Mouse (Mus musculus): ENCODE results near the gene Ncs1. TPM values are rescaled to one million over a fixed set of nuclear protein-coding genes. Genes with fewer than 3 reads are reported as not detected.

Gene Ncs1
- polyA plus RNA-seq, 1 experiment from 2014 or later, result 29.7 TPM

DNA sequence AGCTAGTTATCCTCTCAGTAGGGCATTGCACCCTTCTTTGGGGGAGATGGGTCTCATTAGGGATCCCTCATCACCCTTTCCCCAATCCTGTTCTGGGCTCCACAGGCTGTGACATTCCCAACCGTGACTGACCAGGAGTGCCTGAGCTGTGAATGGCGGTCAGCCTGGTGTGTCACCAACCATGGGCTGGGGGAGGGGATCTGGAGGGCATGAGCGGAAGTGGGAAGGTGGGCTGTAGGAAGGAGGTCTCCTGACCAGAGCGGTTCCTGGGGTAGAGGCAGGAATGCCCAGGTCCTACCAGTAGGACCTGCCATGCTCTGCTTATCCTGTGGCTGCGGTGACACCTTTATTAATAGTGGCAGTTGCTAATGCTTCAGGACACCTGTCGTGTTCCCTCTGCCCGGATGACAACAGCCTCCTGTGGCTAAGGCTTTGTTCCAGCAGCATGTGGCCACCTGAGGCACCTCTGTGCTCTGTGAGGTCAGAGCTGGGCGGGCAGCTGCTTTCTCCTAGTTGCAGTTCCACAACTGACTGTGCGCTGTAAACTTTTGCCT, 13.8 kb downstream of the Ncs1 start:
- no peak for TF ChIP-seq CTCF (IDR thresholded peaks at IDR 0.05)
- DNase-seq (ENCODE audit: low read depth, low spot score), result no peak
- CTCF ChIA-PET, result interaction anchor here (1.0 to 4.0 kb wide), 2 partner anchors 8 to 32 kb away, joined by 4 to 12 read pairs; no protein-coding TSS in a partner anchor
- POLR2A ChIA-PET, result no interaction called here
- in situ Hi-C loops (cut with MboI; ENCODE audit: low pct_unique_long_range_greater_than_20kb), result no loop called here
- no peak for ATAC-seq
- H3K27me3 ChIP-seq, result no peaks in the 10 kb centered on the region

DNA sequence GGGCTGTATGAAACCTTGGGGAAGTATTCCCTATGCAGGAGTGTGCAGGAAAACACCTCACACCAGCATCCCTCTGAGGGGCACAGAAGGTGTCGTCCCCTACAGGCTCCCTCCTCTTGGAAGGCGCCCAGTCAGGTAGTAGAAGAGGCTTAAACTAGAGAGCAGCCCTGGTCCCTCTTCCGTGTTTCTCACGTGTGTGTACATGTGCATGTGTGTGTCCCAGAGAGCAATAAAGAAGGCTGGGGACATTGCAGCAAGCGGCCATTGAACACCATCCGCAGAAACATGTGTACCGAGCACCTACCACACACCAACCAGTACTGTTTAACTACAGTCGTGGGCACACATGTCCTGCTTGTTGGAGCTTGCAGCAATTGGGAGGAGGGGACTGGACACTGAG, 14.9 kb downstream of the Ncs1 start:
- POLR2A ChIA-PET, result no interaction called here
- no peak for TF ChIP-seq CTCF (IDR thresholded peaks at IDR 0.05)
- H3K27me3 ChIP-seq, result no peaks in the 10 kb centered on the region
- in situ Hi-C loops (cut with MboI; ENCODE audit: low pct_unique_long_range_greater_than_20kb), result no loop called here
- DNase-seq (ENCODE audit: low read depth, low spot score) (no peak), ATAC-seq (no peak)
- CTCF ChIA-PET, result no interaction called here

DNA sequence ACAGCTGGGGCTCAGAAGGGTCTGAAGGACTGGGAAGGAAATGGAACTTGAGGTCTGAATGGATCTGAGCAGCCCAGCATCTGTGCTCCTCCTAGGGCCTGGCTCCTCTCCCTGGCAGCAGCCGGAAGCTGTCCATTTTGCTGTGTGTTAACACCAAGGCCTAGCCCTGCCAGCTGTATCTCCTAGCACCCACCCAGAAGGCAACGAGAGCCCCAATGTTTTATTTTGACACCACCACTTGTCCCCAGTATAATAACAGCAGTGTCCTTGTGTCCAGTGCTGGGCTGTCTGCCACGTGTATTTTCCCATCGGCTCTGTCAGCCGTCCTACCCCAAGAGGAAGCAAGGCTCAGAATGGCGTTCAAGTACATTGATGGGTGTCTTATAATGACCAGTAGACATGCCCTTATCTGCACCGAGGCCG, 17.4 kb downstream of the Ncs1 start:
- no peaks in the 10 kb centered on the region for H3K27me3 ChIP-seq
- no peak for TF ChIP-seq CTCF (IDR thresholded peaks at IDR 0.05)
- CTCF ChIA-PET, result no interaction called here
- POLR2A ChIA-PET, result interaction anchor here (0.9 kb wide), 1 partner anchor 11 kb away, joined by 3 read pairs; no protein-coding TSS in a partner anchor
- ATAC-seq (no peak), DNase-seq (ENCODE audit: low read depth, low spot score) (no peak)
- in situ Hi-C loops (cut with MboI; ENCODE audit: low pct_unique_long_range_greater_than_20kb), result no loop called here

DNA sequence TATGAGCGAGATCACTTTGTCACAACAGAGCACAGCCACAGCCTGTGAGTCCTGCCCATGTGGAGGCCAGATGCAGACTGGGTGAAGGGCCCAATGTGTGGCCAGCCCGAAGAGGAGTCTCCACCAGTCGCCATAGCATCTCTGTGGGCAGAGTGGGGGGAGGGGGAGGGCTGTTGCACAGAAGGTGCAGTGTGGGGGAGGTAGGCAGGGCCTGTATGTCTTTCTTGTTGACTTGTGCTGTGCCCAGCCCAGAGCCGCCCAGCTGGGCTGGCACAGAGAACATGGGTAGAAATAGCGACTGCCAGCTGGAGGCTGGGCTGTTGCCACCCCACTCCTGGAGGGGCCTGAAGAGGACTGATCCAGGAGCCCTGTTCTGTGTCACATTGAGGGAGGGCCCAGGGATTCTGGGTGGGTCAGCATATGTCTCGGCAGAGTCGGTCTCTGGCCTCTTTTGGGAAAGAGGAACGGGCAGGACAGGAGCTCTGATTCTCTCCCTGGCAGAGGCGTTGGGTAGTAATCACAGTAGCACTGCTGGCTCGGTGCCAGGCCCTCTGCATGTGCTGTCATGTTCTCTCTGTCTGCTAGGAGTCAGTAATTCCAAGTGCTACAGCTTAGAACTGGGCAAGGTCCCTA, 18.2 kb downstream of the Ncs1 start:
- no peaks in the 10 kb centered on the region for H3K27me3 ChIP-seq
- in situ Hi-C loops (cut with MboI; ENCODE audit: low pct_unique_long_range_greater_than_20kb), result no loop called here
- CTCF ChIA-PET, result interaction anchor here (1.1 to 1.2 kb wide), 2 partner anchors 11 to 28 kb away, joined by 3 to 4 read pairs; no protein-coding TSS in a partner anchor
- DNase-seq (ENCODE audit: low read depth, low spot score) (no peak), ATAC-seq (no peak)
- POLR2A ChIA-PET, result no interaction called here
- no peak for TF ChIP-seq CTCF (IDR thresholded peaks at IDR 0.05)

DNA sequence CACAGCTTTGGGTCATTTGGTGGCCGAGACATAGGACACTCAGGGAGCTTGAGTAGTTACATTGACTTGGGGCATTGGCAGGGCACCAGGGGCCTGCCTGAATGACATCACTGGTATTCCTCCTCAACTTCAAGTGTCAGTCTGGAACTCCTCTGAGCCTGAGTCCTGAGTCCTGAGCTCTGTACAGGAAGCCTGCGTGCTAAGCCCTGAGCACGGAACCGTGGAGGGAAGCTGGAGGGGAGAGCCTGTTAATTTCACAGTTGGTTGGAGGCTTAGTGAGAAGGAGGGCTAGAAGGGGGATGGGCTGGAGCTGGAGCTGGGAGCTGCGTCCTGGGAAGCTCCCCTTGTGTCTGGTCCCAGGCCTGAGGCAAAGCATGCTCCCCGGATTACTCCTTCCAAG, 21.8 kb downstream of the Ncs1 start:
- peak; percentile 31 for ATAC-seq
- peak; percentile 68 for DNase-seq (ENCODE audit: low read depth, low spot score)
- ChIA-PET CTCF (interaction anchor here (0.7 to 0.9 kb wide), 2 partner anchors 9 to 15 kb away, joined by 3 to 4 read pairs; no protein-coding TSS in a partner anchor), POLR2A (no interaction called here)
- no peak for TF ChIP-seq CTCF (IDR thresholded peaks at IDR 0.05)
- no peaks in the 10 kb centered on the region for H3K27me3 ChIP-seq
- in situ Hi-C loops (cut with MboI; ENCODE audit: low pct_unique_long_range_greater_than_20kb), result no loop called here

DNA sequence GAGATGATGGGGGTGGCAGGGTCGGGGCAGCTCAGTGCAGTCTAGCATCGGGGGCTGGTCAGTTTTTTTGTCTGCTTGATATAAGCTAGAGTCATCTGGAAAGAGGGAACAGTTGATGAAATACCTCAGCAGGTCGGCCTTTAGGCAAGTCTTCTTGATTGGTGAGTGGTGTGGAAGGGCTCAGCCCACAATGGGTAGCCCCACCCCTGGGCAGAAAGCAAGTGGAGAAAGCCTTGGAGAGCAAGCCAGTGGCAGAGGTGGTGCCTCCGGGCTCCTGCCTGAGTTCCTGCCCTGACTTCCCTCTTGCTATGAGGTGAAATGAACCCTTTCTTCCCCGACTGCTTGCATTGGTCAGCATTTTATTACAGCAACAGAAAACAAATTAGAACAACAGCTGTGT, 23.0 kb downstream of the Ncs1 start:
- no peaks in the 10 kb centered on the region for H3K27me3 ChIP-seq
- ATAC-seq, result no peak
- TF ChIP-seq CTCF (IDR thresholded peaks at IDR 0.05), result no peak
- CTCF ChIA-PET, result interaction anchor here (1.3 kb wide), 1 partner anchor 28 kb away, joined by 3 read pairs; no protein-coding TSS in a partner anchor
- in situ Hi-C loops (cut with MboI; ENCODE audit: low pct_unique_long_range_greater_than_20kb), result no loop called here
- no peak for DNase-seq (ENCODE audit: low read depth, low spot score)
- POLR2A ChIA-PET, result no interaction called here

DNA sequence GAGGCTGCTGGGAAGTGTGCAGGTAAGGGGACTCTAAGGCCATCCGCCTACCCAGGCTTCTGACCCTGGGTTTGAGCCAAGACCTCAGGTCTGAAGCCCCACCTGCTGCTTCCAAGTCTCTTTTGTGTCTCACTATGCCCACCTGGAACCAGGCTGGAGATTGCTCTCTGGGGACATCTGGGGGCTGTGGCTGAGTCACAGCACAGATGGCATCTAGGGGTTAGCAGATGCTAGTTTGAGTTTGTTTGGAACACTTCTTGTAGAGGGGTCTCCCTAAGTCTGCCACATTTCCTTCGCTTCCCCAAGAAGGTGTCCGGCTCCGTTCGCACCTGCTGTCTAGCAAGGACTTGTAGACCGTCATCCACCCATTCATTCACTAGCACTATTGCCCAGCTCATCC, 23.6 kb downstream of the Ncs1 start:
- ATAC-seq (no peak), DNase-seq (ENCODE audit: low read depth, low spot score) (no peak)
- in situ Hi-C loops (cut with MboI; ENCODE audit: low pct_unique_long_range_greater_than_20kb), result no loop called here
- TF ChIP-seq CTCF (IDR thresholded peaks at IDR 0.05), result no peak
- H3K27me3 ChIP-seq, result no peaks in the 10 kb centered on the region
- CTCF ChIA-PET, result interaction anchor here (1.3 to 1.4 kb wide), 2 partner anchors 15 to 28 kb away, joined by 3 read pairs; no protein-coding TSS in a partner anchor
- POLR2A ChIA-PET, result interaction anchor here (1.1 kb wide), 1 partner anchor 603 kb away, joined by 4 read pairs; no protein-coding TSS in a partner anchor

DNA sequence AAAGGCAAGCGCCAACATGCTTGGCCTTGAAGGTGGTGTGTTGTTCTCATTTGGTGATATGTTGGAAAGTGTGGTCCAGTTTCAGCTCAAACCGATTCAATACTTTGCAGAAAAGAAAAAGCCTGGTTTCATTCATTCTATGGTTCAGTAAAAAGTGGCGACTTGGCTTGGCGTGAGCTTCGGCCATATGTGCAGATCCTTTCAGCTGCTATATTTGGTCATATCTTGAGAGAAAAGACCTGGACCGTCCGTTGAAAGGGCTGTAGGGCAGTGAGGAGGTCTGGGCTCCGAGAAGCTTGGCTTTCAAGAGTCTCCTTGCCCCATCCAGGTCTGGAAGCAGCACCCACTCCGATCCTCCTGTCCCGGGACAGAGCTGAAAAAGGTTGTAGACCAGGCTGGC, 24.2 kb downstream of the Ncs1 start:
- in situ Hi-C loops (cut with MboI; ENCODE audit: low pct_unique_long_range_greater_than_20kb), result no loop called here
- ChIA-PET CTCF (interaction anchor here (1.3 to 1.4 kb wide), 2 partner anchors 14 to 27 kb away, joined by 3 read pairs; no protein-coding TSS in a partner anchor), POLR2A (interaction anchor here (1.0 to 1.1 kb wide), 2 partner anchors 14 to 602 kb away, joined by 3 to 4 read pairs; no protein-coding TSS in a partner anchor)
- no peak for DNase-seq (ENCODE audit: low read depth, low spot score)
- no peak for TF ChIP-seq CTCF (IDR thresholded peaks at IDR 0.05)
- H3K27me3 ChIP-seq, result no peaks in the 10 kb centered on the region
- ATAC-seq, result no peak

DNA sequence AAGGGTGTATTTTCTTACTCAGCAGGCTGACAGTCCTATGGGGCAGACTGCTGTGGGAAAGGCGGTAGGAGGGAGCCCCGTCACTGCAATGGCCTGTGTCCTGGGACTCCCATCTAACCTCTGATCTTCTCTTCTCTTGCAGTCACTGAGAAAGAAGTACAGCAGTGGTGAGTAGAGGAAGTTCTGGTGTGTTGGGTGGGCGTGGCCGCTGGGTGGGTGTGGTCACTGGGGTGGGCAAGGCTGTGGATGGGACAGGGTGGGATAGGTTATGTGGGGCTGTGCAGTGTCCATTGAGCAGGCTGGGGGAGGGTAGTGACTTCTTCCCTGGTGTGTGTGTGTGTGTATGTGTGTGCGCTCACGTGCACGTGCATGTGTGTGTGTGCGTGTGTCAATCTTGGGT, 24.8 kb downstream of the Ncs1 start:
- DNase-seq (ENCODE audit: low read depth, low spot score), result no peak
- in situ Hi-C loops (cut with MboI; ENCODE audit: low pct_unique_long_range_greater_than_20kb), result no loop called here
- ChIA-PET CTCF (interaction anchor here (1.0 kb wide), 1 partner anchor 13 kb away, joined by 3 read pairs; no protein-coding TSS in a partner anchor), POLR2A (interaction anchor here (1.0 to 1.1 kb wide), 2 partner anchors 14 to 601 kb away, joined by 3 to 4 read pairs; no protein-coding TSS in a partner anchor)
- H3K27me3 ChIP-seq, result no peaks in the 10 kb centered on the region
- no peak for TF ChIP-seq CTCF (IDR thresholded peaks at IDR 0.05)
- ATAC-seq, result no peak

DNA sequence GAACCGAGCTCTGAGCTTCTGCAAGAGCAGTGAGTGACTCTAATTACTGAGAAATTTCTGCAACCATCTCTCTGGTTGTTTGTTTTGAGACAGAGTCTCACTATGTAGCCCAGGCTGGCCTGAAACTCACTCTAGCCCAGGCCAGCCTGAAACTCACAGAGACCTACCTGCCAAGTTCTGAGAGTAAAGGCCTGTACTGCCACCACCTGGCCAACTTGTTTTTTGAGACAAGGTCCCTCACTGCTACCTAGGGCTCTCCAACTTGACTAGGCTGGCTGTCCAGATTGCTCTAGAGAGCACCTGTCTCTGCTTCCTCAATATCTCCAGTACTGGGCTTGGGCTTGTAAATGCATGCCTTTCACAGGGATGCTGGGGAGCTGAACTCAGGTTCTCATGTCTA, 25.4 kb downstream of the Ncs1 start:
- ChIA-PET POLR2A (interaction anchor here (1.0 kb wide), 1 partner anchor 15 kb away, joined by 3 read pairs; no protein-coding TSS in a partner anchor), CTCF (interaction anchor here (1.0 kb wide), 1 partner anchor 14 kb away, joined by 3 read pairs; no protein-coding TSS in a partner anchor)
- TF ChIP-seq CTCF (IDR thresholded peaks at IDR 0.05), result no peak
- ATAC-seq (no peak), DNase-seq (ENCODE audit: low read depth, low spot score) (no peak)
- H3K27me3 ChIP-seq, result no peaks in the 10 kb centered on the region
- in situ Hi-C loops (cut with MboI; ENCODE audit: low pct_unique_long_range_greater_than_20kb), result no loop called here

DNA sequence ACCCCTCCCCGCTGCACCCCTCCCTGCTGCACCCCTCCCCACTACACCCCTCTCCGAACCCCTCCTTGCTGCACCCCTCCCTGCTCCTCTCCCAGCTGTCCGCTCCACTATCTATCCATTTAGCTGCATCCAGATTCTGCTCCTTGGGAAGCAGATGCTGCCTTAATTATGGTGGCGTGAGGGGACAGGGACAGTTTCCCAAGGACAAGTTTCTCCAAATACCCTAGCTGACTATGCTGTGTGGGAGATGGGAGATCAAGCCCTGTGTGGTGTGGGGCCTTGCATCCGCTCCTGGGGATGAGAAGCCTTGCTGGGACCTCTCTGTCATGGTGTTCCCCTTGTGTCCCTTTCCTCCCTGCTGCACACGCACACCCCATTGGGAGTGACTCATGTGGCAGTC, 29.4 kb downstream of the Ncs1 start:
- ATAC-seq (no peak), DNase-seq (ENCODE audit: low read depth, low spot score) (no peak)
- in situ Hi-C loops (cut with MboI; ENCODE audit: low pct_unique_long_range_greater_than_20kb), result no loop called here
- POLR2A ChIA-PET, result no interaction called here
- CTCF ChIA-PET, result no interaction called here
- TF ChIP-seq CTCF (IDR thresholded peaks at IDR 0.05), result no peak
- no peaks in the 10 kb centered on the region for H3K27me3 ChIP-seq
